Mouse (Mus musculus): ENCODE data around the gene Sinhcaf.

DNA sequence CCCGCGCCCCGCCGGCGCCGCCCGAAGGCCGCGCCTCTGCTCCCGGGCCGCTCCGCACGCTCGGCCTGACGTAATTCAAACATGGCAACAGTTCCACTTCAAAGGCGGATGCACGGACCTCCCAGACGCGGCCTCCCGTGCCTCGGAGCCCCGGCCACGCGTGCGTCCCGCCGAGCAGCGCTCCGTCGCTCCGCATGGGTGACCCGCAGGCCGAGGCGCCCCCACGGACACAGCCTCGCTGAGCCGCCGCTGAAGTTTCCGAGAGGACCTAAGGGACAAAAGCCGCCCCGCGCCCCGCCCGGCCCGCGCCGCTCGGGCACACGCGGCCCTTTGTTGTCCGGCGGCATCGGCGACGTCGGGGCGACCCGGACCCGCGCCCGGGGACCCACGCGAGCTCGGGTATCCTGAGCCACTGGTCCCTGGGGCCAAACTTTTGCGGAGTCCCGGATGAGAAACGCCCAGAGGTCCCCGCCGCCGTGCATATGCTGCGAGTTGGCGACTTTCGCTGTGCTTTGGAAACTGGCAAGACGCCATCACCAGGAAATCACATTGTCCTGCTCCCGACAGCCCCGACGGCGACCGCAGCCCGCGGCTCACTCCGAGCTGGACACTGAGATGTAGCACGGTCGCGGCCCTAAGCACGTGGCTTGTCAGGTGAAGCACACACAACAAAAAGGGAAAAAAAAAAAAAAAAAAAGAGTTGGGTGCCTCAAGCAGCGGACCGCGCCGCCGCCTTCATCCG is 1.3 kb downstream of the Sinhcaf start:
- TF ChIP-seq POLR2A (IDR thresholded peaks at IDR 0.05; ENCODE audit: borderline replicate concordance, extremely low read depth, low read depth, low read length) (peak; percentile 30; the same call in 1 of the 2 replicates), CTCF (IDR thresholded peaks at IDR 0.05; ENCODE audit: insufficient read depth, low read length) (no peak)

Measured in lung, adult 2 months (tissue).